Mouse (Mus musculus) forebrain, embryonic 16.5 days (tissue): ENCODE measurements around the gene Pimreg. TPM values are rescaled to one million over a fixed set of nuclear protein-coding genes. Genes with fewer than 3 reads are reported as not detected.

Experiments used
- ATAC-seq: fragments of 200-750 bp; cut with Nextera tagmentation; 2 replicates; pipeline ENCODE4 v1.8.0; 2017; ENCODE audit warnings: mild to moderate bottlenecking, moderate library complexity
- H3K27ac ChIP-seq: fragments of 300-500 bp; sonication (generic); 2 replicates; pipeline ENCODE4 v1.5.1; 2014; ENCODE audit warnings: low read length, control low read depth
- H3K27me3 ChIP-seq: fragments of 300-500 bp; sonication (generic); replicated peaks from 2 replicates; pipeline ENCODE4 v1.6.1; 2014; ENCODE audit warnings: low read length; ENCODE audit not compliant: control insufficient read depth, insufficient read depth
- H3K36me3 ChIP-seq: fragments of 300-500 bp; sonication (generic); 2 replicates; pipeline ENCODE4 v1.6.1; 2014; ENCODE audit not compliant: control insufficient read depth, insufficient read depth
- H3K4me1 ChIP-seq: fragments of 300-500 bp; sonication (generic); replicated peaks from 2 replicates; pipeline ENCODE4 v1.6.1; 2014; ENCODE audit warnings: low read length; ENCODE audit not compliant: control insufficient read depth, insufficient read depth
- H3K4me2 ChIP-seq: fragments of 300-500 bp; sonication (generic); 2 replicates; pipeline ENCODE4 v1.6.1; 2014; ENCODE audit warnings: mild to moderate bottlenecking, low read length, control low read depth
- H3K4me3 ChIP-seq: fragments of 300-500 bp; sonication (generic); replicated peaks from 2 replicates; pipeline ENCODE4 v1.5.1; 2014; ENCODE audit warnings: mild to moderate bottlenecking, low read length, control low read depth
- H3K9ac ChIP-seq: fragments of 300-500 bp; sonication (generic); replicated peaks from 2 replicates; pipeline ENCODE4 v1.6.1; 2014; ENCODE audit warnings: low read depth, low read length, control low read depth
- H3K9me3 ChIP-seq: fragments of 300-500 bp; sonication (generic); 2 replicates; pipeline ENCODE4 v1.6.1; 2016; ENCODE audit warnings: low read length; ENCODE audit not compliant: control insufficient read depth
- WGBS: fragments of 180-500 bp; shearing (Covaris S2); extraction: QIAGEN DNeasy Blood & Tissue Kit; methylation state at CpG from one replicate; pipeline ENCODE4 v1.1.7; 2014; 5-methylcytosine and 5-hydroxymethylcytosine counted together
- polyA plus RNA-seq: library from polyadenylated mRNA; unstranded; fragments of >200 nt; fragmentation: Nextera tagmentation; extraction: Ambion mirVana; gene quantifications from 2 replicates; pipeline ENCODE4 v1.2.1, GENCODE M21; 2015

Gene Pimreg
- polyA plus RNA-seq, 1 experiment from 2014 or later = 64.1 TPM

GRCm38 (mm10) chr11:72010940-72011722, 30.7 kb upstream of the Pimreg start:
- peak overlapping the region; percentile 80 for H3K27ac ChIP-seq
- no peaks in the 10 kb centered on the region for H3K36me3 ChIP-seq
- peak; percentile 72 for ATAC-seq
- H3K27me3 ChIP-seq = no peaks in the 10 kb centered on the region
- H3K4me1 ChIP-seq = peaks cover 32% of the 10 kb centered on the region
- 0 out of 2 replicates have a peak overlapping the region, but pooled peaks have one; percentile 34 for H3K9ac ChIP-seq
- no peaks in the 10 kb centered on the region for H3K9me3 ChIP-seq
- no peak overlapping the region for H3K4me3 ChIP-seq
- peak overlapping the region; percentile 24; the same call in 1 of the 2 replicates for H3K4me2 ChIP-seq
- 24% methylated on average over 9 of the region's 9 CpGs for WGBS

- H3K27me3 ChIP-seq = no peaks in the 10 kb centered on the region
- H3K4me2 ChIP-seq = no peak overlapping the region
- WGBS = 52% methylated on average over 1 of the region's 1 CpGs
Measured at GRCm38 (mm10) chr11:72011955-72012354, 29.9 kb upstream of the Pimreg start.

DNA sequence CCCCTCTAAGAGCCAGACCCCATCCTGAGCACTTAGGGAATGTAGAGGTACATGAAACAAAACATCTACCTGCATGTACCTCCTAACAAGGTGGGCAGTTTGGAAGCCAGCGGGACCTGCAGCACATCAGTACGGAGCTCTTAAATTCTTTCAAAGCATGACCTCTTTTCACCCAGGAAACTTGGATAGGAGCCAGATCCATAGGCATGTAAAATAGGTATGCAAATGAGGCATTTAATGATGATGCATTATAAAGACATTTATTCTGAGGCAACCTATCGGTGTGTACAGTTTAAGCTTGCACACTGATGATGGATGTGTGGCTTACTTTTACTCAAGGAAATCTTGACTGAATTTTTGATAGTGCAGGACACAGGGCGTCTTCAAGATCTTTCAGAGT, 27.2 kb upstream of the Pimreg start:
- H3K4me2 ChIP-seq = no peak overlapping the region
- no peak overlapping the region for H3K4me3 ChIP-seq
- H3K9me3 ChIP-seq = no peaks in the 10 kb centered on the region
- no peaks in the 10 kb centered on the region for H3K36me3 ChIP-seq
- no peaks in the 10 kb centered on the region for H3K27me3 ChIP-seq
- no peak overlapping the region for H3K9ac ChIP-seq
- H3K4me1 ChIP-seq = peaks cover 42% of the 10 kb centered on the region
- no peak overlapping the region for H3K27ac ChIP-seq
- 9% methylated on average over 4 of the region's 4 CpGs for WGBS
- ATAC-seq = no peak

More at GRCm38 (mm10) chr11:72011955-72012354, 29.9 kb upstream of the Pimreg start:
- Histone ChIP-seq H3K27ac (peak overlapping the region; percentile 80), H3K36me3 (no peaks in the 10 kb centered on the region), H3K4me1 (peaks cover 32% of the 10 kb centered on the region), H3K9ac (0 out of 2 replicates have a peak overlapping the region, but pooled peaks have one; percentile 34), H3K9me3 (no peaks in the 10 kb centered on the region), H3K4me3 (no peak overlapping the region)
- ATAC-seq = peak; percentile 21; the same call in 1 of the 2 replicates

DNA sequence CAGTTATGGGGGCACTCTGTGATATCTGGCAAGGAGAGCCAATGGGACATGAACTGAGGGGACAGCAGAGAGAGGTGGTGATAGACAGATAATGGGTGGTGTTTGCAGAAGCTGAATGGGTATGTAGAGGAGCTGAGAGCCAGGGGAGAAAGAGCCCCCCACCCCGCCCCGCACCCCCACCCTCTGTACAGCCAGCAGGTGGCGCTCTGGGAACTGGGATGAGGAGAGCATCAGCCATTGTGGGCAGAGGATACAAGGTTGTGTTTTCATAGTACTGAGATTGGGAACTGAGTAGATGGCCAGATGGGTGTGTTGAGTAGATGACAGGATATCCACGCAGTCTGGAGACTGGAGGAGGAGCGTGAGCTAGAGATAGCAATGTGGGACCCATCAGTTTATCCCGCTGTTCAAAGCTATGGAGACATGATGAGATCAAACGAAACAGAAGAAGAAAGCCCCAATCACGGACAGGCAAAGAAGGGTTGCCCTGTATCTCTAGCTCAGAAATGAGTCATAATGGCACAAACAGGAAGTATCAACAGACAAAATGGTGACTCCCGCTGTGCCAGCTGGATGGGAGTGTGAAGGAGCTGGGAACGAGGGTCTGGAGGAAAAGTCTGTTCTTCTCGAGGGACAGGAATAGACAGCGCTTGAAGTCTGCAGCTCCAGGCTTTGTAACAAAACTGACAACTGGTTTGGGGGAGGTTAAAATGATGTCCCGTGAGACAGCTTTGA, 25.1 kb upstream of the Pimreg start:
- H3K36me3 ChIP-seq = no peaks in the 10 kb centered on the region
- H3K27me3 ChIP-seq = no peaks in the 10 kb centered on the region
- no peaks in the 10 kb centered on the region for H3K9me3 ChIP-seq
- H3K4me2 ChIP-seq = no peak overlapping the region
- no peak for ATAC-seq
- 77% methylated on average over 13 of the region's 13 CpGs for WGBS
- H3K27ac ChIP-seq = no peak overlapping the region
- H3K9ac ChIP-seq = no peak overlapping the region
- peaks cover 23% of the 10 kb centered on the region for H3K4me1 ChIP-seq
- no peak overlapping the region for H3K4me3 ChIP-seq

DNA sequence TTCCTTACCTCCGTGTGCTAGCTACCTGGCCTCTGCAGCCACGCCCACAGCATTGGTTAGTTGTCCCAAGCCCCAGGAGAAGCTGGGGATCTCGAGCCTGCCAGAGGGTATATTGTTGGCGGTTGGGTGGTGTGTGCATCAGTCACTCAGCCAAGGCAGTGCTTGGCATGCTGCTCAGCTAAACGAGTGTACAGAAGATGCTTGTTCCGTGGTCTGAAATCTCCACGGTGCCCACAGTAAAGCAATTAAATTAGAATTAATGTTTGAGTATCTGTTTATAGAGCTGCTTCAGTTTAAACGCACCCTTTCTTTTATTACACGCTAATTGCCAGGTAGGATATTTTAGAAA, 24.6 kb upstream of the Pimreg start:
- Histone ChIP-seq H3K27me3 (no peaks in the 10 kb centered on the region), H3K4me1 (peaks cover 18% of the 10 kb centered on the region), H3K9me3 (no peaks in the 10 kb centered on the region), H3K27ac (no peak overlapping the region), H3K4me2 (no peak overlapping the region), H3K9ac (no peak overlapping the region), H3K4me3 (no peak overlapping the region), H3K36me3 (no peaks in the 10 kb centered on the region)
- WGBS = 43% methylated on average over 9 of the region's 9 CpGs
- no peak for ATAC-seq

- no peak for ATAC-seq
- WGBS = 80% methylated on average over 4 of the region's 4 CpGs
- no peaks in the 10 kb centered on the region for H3K9me3 ChIP-seq
- no peaks in the 10 kb centered on the region for H3K27me3 ChIP-seq
- no peaks in the 10 kb centered on the region for H3K36me3 ChIP-seq
- H3K9ac ChIP-seq = no peak overlapping the region
- H3K4me2 ChIP-seq = no peak overlapping the region
- no peak overlapping the region for H3K27ac ChIP-seq
- no peak overlapping the region for H3K4me3 ChIP-seq
- H3K4me1 ChIP-seq = peaks cover 15% of the 10 kb centered on the region
Measured at GRCm38 (mm10) chr11:72021015-72021414, 20.8 kb upstream of the Pimreg start.

GRCm38 (mm10) chr11:72022827-72023226, 19.0 kb upstream of the Pimreg start:
- Histone ChIP-seq H3K4me2 (no peak overlapping the region), H3K9me3 (no peaks in the 10 kb centered on the region), H3K27ac (no peak overlapping the region), H3K9ac (no peak overlapping the region), H3K27me3 (no peaks in the 10 kb centered on the region), H3K36me3 (no peaks in the 10 kb centered on the region), H3K4me1 (peaks cover 12% of the 10 kb centered on the region), H3K4me3 (no peak overlapping the region)
- 83% methylated on average over 6 of the region's 6 CpGs for WGBS
- ATAC-seq = no peak

- no peak overlapping the region for H3K27ac ChIP-seq
- ATAC-seq = no peak
- H3K36me3 ChIP-seq = no peaks in the 10 kb centered on the region
- no peak overlapping the region for H3K4me2 ChIP-seq
- no peak overlapping the region for H3K4me3 ChIP-seq
- no peaks in the 10 kb centered on the region for H3K9me3 ChIP-seq
- H3K9ac ChIP-seq = no peak overlapping the region
- 20% methylated on average over 9 of the region's 10 CpGs for WGBS
- no peaks in the 10 kb centered on the region for H3K27me3 ChIP-seq
- peaks cover 7% of the 10 kb centered on the region for H3K4me1 ChIP-seq
Measured at GRCm38 (mm10) chr11:72023581-72023980, 18.3 kb upstream of the Pimreg start.

GRCm38 (mm10) chr11:72024193-72024781, 17.5 kb upstream of the Pimreg start:
- no peak overlapping the region for H3K9ac ChIP-seq
- 28% methylated on average over 5 of the region's 5 CpGs for WGBS
- H3K36me3 ChIP-seq = no peaks in the 10 kb centered on the region
- H3K27me3 ChIP-seq = no peaks in the 10 kb centered on the region
- peak; percentile 37; the same call in 1 of the 2 replicates for ATAC-seq
- H3K4me1 ChIP-seq = peaks cover 9% of the 10 kb centered on the region
- H3K9me3 ChIP-seq = no peaks in the 10 kb centered on the region
- no peak overlapping the region for H3K27ac ChIP-seq
- H3K4me2 ChIP-seq = no peak overlapping the region
- no peak overlapping the region for H3K4me3 ChIP-seq
